Mouse (Mus musculus) kidney, adult 2 months (tissue): ENCODE measurements at regions not wholly inside any gene's neighbourhood (a gene's known extent, or its start where the extent isn't known, plus 50 kb on each side); places are given as distances from the start of the nearest gene placed in this dataset.

ENCODE experiments used
- DNase-seq: peaks from one replicate; pipeline ENCODE4 v3.0.0; 2021
- H3K27ac ChIP-seq: fragments of 200-500 bp; 2 replicates; pipeline ENCODE4 v1.5.1; 2012; ENCODE audit warnings: low read depth, low read length, control low read depth, inconsistent platforms; ENCODE audit not compliant: insufficient read depth
- H3K27me3 ChIP-seq: fragments of 200-500 bp; replicated peaks from 2 replicates; pipeline ENCODE4 v1.6.1; 2012; ENCODE audit warnings: mild to moderate bottlenecking, moderate library complexity, low read length, inconsistent platforms; ENCODE audit not compliant: control insufficient read depth, insufficient read depth
- H3K36me3 ChIP-seq: fragments of 200-500 bp; 2 replicates; pipeline ENCODE4 v1.6.1; 2012; ENCODE audit warnings: mild to moderate bottlenecking, moderate library complexity, low read length, inconsistent platforms; ENCODE audit not compliant: control insufficient read depth, insufficient read depth
- H3K4me1 ChIP-seq: fragments of 200-500 bp; 2 replicates; pipeline ENCODE4 v1.6.1; 2011; ENCODE audit warnings: low read length; ENCODE audit not compliant: control insufficient read depth, insufficient read depth
- H3K4me3 ChIP-seq: fragments of 200-500 bp; 2 replicates; pipeline ENCODE4 v1.5.1; 2011; ENCODE audit warnings: mild to moderate bottlenecking, low read depth, low read length, control low read depth; ENCODE audit not compliant: insufficient read depth
- CTCF ChIP-seq: fragments of 200-500 bp; conservative IDR thresholded peaks from 2 replicates; pipeline ENCODE4 v1.5.1; 2011; ENCODE audit warnings: low read depth, mild to moderate bottlenecking, control low read depth, low read length, moderate library complexity, mixed read lengths; ENCODE audit not compliant: insufficient read depth, insufficient read length
- POLR2A ChIP-seq: fragments of 200-500 bp; IDR thresholded peaks from one replicate; pipeline ENCODE4 v1.6.1; 2011; ENCODE audit warnings: low read depth, low read length, control low read depth
- WGBS: fragments of 180-500 bp; shearing (Covaris S2); methylation state at CpG from one replicate; pipeline ENCODE4 v1.1.7; 2018; 5-methylcytosine and 5-hydroxymethylcytosine counted together

DNA sequence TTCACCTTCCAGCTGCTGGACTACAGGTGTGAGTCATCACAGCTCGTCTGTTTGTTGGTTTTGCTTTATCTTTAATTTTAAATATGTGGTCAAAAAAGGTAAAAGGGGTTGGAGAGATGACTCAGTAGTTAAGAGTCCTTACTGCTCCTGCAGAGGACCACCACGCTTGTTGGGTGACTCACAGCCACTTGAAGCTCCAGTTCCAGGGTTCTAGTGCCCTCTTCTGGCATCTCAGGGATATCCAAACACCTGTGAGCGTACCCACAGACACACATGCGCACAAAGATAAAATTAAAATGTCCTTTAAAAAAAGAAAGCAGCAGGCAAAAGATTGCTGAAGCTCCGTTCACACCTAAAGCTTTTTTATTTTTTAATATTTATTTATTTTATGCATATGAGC is 85.4 kb upstream of the Hand1 start:
- WGBS = 87% methylated on average over 5 of the region's 5 CpGs
- H3K4me1 ChIP-seq = no peaks in the 10 kb centered on the region
- H3K27me3 ChIP-seq = no peaks in the 10 kb centered on the region
- no peak overlapping the region for H3K27ac ChIP-seq
- no peak for DNase-seq
- no peaks in the 10 kb centered on the region for H3K36me3 ChIP-seq
- no peak for TF ChIP-seq POLR2A
- no peak overlapping the region for H3K4me3 ChIP-seq

DNA sequence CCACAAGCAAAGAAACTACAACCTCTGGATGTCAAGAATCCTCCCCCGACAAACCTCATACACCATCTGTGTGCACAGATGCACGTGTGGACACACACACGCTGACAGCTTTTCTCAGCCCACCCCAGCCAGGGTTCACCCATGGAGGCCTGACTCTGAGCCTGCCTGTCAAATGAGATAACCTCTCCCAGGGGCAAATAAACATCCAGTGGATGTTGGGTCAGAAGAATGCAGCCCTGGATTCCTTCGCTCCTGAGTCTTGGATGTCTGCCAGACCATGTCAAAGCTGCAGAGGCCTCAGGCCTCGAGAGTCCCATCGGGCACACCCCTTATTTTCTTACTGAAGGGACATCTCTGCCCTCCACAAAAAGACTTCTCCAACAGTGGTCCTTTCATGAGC is 83.4 kb upstream of the Hand1 start:
- Histone ChIP-seq H3K27ac (no peak overlapping the region), H3K27me3 (no peaks in the 10 kb centered on the region), H3K4me3 (no peak overlapping the region), H3K4me1 (no peaks in the 10 kb centered on the region), H3K36me3 (no peaks in the 10 kb centered on the region)
- WGBS = 25% methylated on average over 6 of the region's 6 CpGs
- peak; percentile 18 for DNase-seq
- no peak for TF ChIP-seq CTCF
- no peak for TF ChIP-seq POLR2A

DNA sequence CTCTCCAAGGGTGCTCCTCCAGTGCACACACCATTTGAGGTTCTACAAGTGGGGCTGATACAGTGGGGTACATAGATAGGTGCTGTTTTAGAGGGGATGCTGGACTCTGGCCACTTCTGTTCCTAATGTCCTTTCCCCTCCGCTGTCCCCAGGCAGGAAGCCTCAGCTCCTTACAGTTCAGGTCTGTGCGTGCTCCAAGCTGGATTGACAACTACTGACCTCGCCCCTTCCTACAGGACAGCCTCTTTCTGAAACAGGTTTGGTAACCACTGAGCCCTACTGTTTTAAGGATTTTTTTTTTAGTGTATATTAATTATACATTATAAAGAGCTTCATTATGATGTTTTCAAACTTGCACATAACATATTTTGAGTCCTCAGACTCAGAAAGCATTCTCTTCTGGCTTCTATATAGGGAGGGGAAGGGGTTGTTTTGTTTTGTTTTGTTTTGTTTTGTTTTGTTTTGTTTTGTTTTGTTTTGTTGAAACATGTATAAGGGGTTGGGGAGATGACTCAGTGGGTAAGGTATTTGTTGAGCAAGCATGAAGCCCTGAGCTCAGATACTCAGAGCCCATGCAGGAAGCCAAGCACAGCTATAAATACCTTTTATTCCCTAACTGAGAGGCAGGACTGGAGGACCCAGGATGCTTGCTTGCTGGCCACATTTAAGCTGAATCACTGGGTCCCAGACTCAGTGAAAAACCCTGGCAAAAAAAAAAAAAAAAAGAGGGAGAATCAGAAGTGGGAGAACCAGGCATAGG is 81.4 kb upstream of the Hand1 start:
- no peaks in the 10 kb centered on the region for H3K4me1 ChIP-seq
- H3K27ac ChIP-seq = no peak overlapping the region
- no peaks in the 10 kb centered on the region for H3K36me3 ChIP-seq
- no peak overlapping the region for H3K4me3 ChIP-seq
- DNase-seq = no peak
- 71% methylated on average over 3 of the region's 3 CpGs for WGBS
- H3K27me3 ChIP-seq = no peaks in the 10 kb centered on the region
- TF ChIP-seq CTCF = no peak
- no peak for TF ChIP-seq POLR2A

DNA sequence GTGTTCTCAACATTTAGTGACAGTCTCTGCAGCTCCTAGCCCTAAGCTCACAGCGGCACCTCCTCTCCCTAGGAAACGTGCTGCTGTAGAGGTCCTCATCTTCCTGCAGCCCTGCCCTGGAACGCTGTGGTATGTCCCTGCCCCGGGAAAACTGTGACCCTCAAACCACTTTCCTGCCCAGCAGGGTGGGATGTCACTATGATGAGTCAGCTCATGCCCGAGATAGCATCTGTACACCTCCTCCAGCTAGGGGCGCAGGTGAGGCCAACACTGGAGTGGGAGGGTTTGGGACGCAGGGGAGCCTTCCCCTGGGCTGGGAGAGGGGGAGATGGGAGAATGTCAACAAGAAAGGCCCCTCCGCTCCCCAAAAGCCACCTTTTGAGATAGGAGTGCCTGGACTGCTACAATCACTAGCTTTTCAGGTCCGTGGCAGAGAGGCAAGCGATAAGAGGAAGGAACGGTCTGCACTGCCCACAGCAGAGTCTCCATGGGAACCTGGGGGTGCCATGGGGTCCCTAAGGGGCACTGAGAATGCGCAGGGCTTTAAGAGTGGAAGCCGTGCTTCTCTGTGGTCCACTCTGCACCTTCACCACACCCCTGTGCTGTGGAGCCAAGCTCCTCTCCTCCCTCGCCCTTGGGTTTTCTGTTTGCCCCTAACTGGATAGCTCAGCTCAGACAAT is 80.5 kb upstream of the Hand1 start:
- WGBS = 69% methylated on average over 14 of the region's 14 CpGs
- no peaks in the 10 kb centered on the region for H3K4me1 ChIP-seq
- TF ChIP-seq POLR2A (no peak), CTCF (no peak)
- H3K27ac ChIP-seq = no peak overlapping the region
- H3K27me3 ChIP-seq = no peaks in the 10 kb centered on the region
- DNase-seq = no peak
- no peaks in the 10 kb centered on the region for H3K36me3 ChIP-seq
- H3K4me3 ChIP-seq = no peak overlapping the region

DNA sequence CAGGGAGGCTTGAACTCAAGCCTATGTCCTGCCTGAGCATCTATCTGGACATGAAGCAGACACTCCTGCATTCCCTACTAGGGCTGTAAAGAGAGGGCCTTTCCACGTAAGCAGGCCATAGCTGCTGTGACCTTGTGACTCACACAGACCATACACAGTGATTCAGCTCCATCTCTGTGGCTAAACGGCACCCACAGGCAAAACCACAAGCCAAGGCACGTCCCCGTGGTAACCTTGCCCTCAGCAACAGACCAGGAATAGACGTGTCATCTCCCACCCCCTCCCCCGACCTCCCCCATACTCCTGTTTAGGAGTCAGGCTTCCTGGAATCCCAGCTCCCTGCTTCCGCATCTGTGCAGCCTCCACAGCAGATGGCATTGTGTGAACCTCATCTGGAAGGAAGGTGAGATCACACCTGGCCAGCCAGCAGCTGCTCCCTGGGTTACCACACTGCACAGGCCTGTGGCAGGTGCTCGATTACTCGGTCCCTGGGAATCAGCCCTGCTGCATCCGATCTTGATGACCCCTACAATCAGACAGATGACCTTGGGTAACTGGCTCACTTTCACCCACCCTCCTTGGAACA is 79.2 kb upstream of the Hand1 start:
- no peak overlapping the region for H3K27ac ChIP-seq
- no peak for DNase-seq
- H3K4me3 ChIP-seq = no peak overlapping the region
- H3K4me1 ChIP-seq = no peaks in the 10 kb centered on the region
- H3K36me3 ChIP-seq = no peaks in the 10 kb centered on the region
- no peak for TF ChIP-seq POLR2A
- no peak for TF ChIP-seq CTCF
- H3K27me3 ChIP-seq = no peaks in the 10 kb centered on the region
- 47% methylated on average over 10 of the region's 10 CpGs for WGBS

DNA sequence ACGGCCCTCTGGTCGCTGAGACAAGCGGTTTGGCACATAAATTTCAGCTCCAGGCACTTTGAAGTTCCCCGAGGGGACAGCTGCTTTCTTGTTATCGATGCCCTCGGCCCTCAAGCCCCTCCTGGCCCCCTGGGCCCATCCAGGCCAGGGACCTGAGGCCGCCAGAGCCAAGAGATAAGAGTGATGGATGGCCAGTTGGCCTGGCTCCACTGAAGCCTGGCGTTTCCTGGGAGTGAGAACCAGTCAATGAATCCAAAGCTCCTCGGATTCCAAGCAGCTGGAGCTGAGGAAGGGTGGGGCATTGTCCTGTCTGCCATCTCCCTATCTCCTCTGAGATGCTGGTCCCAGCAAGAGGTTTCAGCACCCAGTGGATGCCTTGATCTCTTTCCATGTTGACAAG is 71.6 kb upstream of the Hand1 start:
- no peak for TF ChIP-seq CTCF
- no peak overlapping the region for H3K27ac ChIP-seq
- DNase-seq = peak; percentile 1
- H3K4me1 ChIP-seq = no peaks in the 10 kb centered on the region
- H3K4me3 ChIP-seq = no peak overlapping the region
- no peaks in the 10 kb centered on the region for H3K27me3 ChIP-seq
- WGBS = 23% methylated on average over 9 of the region's 9 CpGs
- no peaks in the 10 kb centered on the region for H3K36me3 ChIP-seq

DNA sequence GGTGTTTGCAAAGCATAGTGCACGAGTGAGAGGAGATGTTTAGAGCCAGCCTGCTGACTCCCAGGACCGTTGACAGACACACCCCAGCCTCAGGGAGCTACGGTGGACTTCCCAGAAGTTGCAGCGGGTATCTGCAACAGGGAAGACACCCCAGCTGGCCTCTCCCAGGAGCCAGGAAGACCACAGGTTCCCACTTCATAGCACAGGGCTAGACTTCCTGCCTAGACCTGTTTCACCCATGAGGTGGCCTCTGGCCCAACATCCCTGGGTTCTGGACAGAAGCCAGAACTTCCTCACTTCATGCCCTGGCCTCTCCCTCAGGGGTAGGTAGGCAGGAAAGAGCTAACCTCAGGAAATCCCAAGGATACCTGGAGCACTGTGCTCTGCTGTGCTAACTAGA is 66.7 kb upstream of the Hand1 start:
- Histone ChIP-seq H3K4me1 (no peaks in the 10 kb centered on the region), H3K4me3 (no peak overlapping the region), H3K36me3 (no peaks in the 10 kb centered on the region), H3K27me3 (no peaks in the 10 kb centered on the region), H3K27ac (no peak overlapping the region)
- peak; percentile 4 for DNase-seq
- WGBS = 56% methylated on average over 4 of the region's 4 CpGs
- no peak for TF ChIP-seq CTCF
- no peak for TF ChIP-seq POLR2A
